Mouse (Mus musculus) megakaryocyte, embryonic 14.5 days (primary cell): ENCODE measurements around the gene Ergic2.

Source experiments
- FLI1 ChIP-seq: IDR thresholded peaks from 2 replicates; pipeline ENCODE4 v1.6.1; 2012; ENCODE audit warnings: low read length, inconsistent platforms, mixed read lengths
- GATA1 ChIP-seq: IDR thresholded peaks from 3 replicates; pipeline ENCODE4 v1.6.1; 2012; ENCODE audit warnings: mixed read lengths, low read length, inconsistent platforms, borderline replicate concordance

DNA sequence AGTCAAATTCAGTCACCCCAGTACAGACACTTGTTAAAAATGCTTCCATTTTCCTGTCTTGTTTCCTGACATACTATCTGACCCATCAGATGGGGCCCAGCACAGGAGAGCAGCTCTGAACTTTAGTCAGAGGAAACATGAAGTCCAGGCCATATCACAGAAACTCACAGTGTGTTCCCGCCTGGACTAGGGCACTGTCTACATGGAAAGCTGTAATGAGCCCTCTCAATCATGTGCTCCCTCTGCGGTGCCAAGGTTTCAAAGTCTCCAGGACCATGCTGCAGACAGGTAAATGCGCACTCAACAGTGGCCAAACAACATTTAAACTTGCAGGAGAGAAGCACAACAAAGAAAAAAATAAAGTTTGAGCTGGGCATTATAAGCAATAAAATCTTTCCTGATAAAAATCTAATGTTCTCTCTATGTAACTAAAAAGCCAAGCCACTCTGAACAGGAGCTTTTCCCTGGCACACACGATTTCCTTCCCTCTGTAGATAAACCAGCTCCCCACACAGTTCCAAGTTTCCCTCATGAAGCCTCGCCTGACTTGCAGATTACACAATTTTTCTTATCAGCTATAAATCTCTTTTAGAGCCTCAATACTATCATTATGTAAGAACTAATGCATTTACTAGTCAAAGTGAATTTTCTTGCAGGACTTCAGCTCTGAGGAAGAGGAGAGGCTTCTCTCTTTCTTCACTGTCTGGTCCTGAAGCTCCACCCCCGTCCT is 18.0 kb downstream of the Ergic2 start:
- TF ChIP-seq GATA1: no peak
- TF ChIP-seq FLI1: no peak
